12 mouse cellular contexts compared by ENCODE assay signal in the genomic region with DNA sequence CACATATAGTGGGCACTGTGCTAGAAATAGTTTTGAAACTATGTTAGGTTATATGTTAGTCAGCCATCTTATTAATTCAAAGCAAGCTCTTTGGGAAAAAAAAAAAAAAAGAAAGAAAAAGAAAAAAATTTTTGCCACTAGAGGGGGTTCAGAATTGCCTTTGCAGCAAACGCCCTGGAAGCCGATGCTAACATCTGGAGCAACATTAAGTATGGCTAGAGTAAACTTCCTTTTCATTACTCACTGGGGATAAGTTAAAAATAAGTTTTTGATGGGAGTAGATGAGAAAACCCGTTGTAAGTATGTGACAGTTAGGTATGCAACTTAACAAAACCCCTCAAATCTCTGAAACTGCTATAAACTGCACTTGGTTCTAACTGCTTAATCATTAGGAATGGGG. TPM values are rescaled to one million over a fixed set of nuclear protein-coding genes. Genes with fewer than 3 reads are reported as not detected.
DNase-seq lines count a peak whose midpoint lies in the region; ATAC-seq lines count a peak whose summit lies in the region.
"Had no signal": no experiment of that assay in that cellular context is flagged by ENCODE, and none has a peak within 500 bp of the region (broad histone marks: within the 10 kb centered on the region; RNA-seq: fewer than 3 reads in every experiment).

No protein-coding gene starts in this region.

- H3K4me2 ChIP-seq in intestine, embryonic 14.5 days (ENCODE audit: low read length) = no peak overlapping the region
- no peak overlapping the region for H3K4me2 ChIP-seq in intestine, embryonic 15.5 days (replicated peaks)

- H3K27me3 ChIP-seq in intestine, embryonic 14.5 days (replicated peaks; ENCODE audit: control insufficient read depth, insufficient read depth, low read length) = no peaks in the 10 kb centered on the region
- H3K27me3 ChIP-seq in intestine, embryonic 15.5 days (replicated peaks) = 0 out of 2 replicates have a peak, but pooled peaks cover 3% of the 10 kb centered on the region

- H3K9ac ChIP-seq in intestine, embryonic 14.5 days (ENCODE audit: low read length) = no peak overlapping the region
- no peak overlapping the region for H3K9ac ChIP-seq in intestine, embryonic 15.5 days

- no peaks in the 10 kb centered on the region for H3K36me3 ChIP-seq in intestine, embryonic 14.5 days (ENCODE audit: control insufficient read depth, insufficient read depth, low read length)
- no peaks in the 10 kb centered on the region for H3K36me3 ChIP-seq in intestine, embryonic 15.5 days
- H3K36me3 ChIP-seq: forebrain, embryonic 10.5 days had no signal

- H3K4me1 ChIP-seq in intestine, embryonic 14.5 days (replicated peaks; ENCODE audit: control insufficient read depth, insufficient read depth, low read length) = no peaks in the 10 kb centered on the region; the same call in 1 of the 2 replicates
- no peaks in the 10 kb centered on the region; the same call in 1 of the 2 replicates for H3K4me1 ChIP-seq in intestine, embryonic 15.5 days (replicated peaks)

- WGBS in intestine, embryonic 14.5 days = 11% methylated on average over 3 of the region's 3 CpGs
- WGBS in intestine, embryonic 15.5 days = 13% methylated on average over 3 of the region's 3 CpGs

- no peak for DNase-seq in intestine, embryonic 14.5 days (ENCODE audit: low spot score)
- DNase-seq in 3134 (ENCODE audit: extremely low read depth, insufficient read length, low spot score) (peak; percentile 29), ES-CJ7 (ENCODE audit: low read depth, low spot score) (peak; percentile 17)
- peak; percentile 57 for DNase-seq in forelimb bud, embryonic 11.5 days (ENCODE audit: low read depth, low spot score)
- DNase-seq in adrenal gland, postnatal 14 days = no peak
- no peak for DNase-seq in layer of hippocampus, postnatal 10 days (ENCODE audit: low spot score in 2 of 2)
- DNase-seq in spleen, postnatal 36 days (ENCODE audit: low spot score in 2 of 2) = no peak
- DNase-seq: adrenal gland, postnatal 10 days; right cerebral cortex, adult 18-20 months had no signal

- no peak overlapping the region for H3K4me3 ChIP-seq in intestine, embryonic 14.5 days (ENCODE audit: low read depth, low read length)
- H3K4me3 ChIP-seq in intestine, embryonic 15.5 days (replicated peaks) = no peak overlapping the region
- H3K4me3 ChIP-seq: forebrain, embryonic 10.5 days had no signal

- H3K9me3 ChIP-seq in intestine, embryonic 14.5 days (ENCODE audit: control insufficient read depth, low read length) = no peaks in the 10 kb centered on the region
- no peaks in the 10 kb centered on the region for H3K9me3 ChIP-seq in intestine, embryonic 15.5 days
- H3K9me3 ChIP-seq: forebrain, embryonic 10.5 days had no signal

- no peak for ATAC-seq in intestine, embryonic 14.5 days (replicated peaks; ENCODE audit: low FRiP score, low TSS enrichment, low read depth)
- no peak for ATAC-seq in intestine, embryonic 15.5 days

- peak overlapping the region; percentile 60 for H3K27ac ChIP-seq in intestine, embryonic 14.5 days (ENCODE audit: low read depth)
- no peak overlapping the region for H3K27ac ChIP-seq in intestine, embryonic 15.5 days
- H3K27ac ChIP-seq: forebrain, embryonic 10.5 days; macrophage had no signal

RNA-seq across cellular contexts. Expression of gene Rbms1, which starts 57.7 kb away (rescaled TPM):
- polyA plus RNA-seq in intestine, embryonic 14.5 days (2014; fragmentation: Nextera tagmentation; extraction: Ambion mirVana) = 100 and 101 TPM in 2 replicates
- polyA plus RNA-seq in intestine, embryonic 15.5 days (2015; fragmentation: Nextera tagmentation; extraction: Ambion mirVana) = 83.3 and 84.3 TPM in 2 replicates
- total RNA-seq in adrenal gland, postnatal 14 days (2021) = 72.7 and 89.6 TPM in 2 replicates
- 10 to 100 TPM; 20.5 to 21.2 TPM for total RNA-seq in layer of hippocampus, postnatal 10 days (2021)

Comparison
In these comparisons a context has a peak if more than half of its experiments do, and no peak if none do; other contexts are left out.
1. DNase-seq: peak in 3134 (single experiment), ES-CJ7 (single experiment) and forelimb bud, embryonic 11.5 days (single experiment); none in intestine, embryonic 14.5 days (single experiment), adrenal gland, postnatal 14 days (single experiment), layer of hippocampus, postnatal 10 days (0 of 2) and spleen, postnatal 36 days (0 of 2).